Mouse (Mus musculus): ENCODE measurements around the gene Pigl.

Pigl gene

GRCm38 (mm10) chr11:62557205-62557604 lies 98.9 kb downstream of the Pigl start:
- no peak for DNase-seq (ENCODE audit: low read depth, low spot score)

GRCm38 (mm10) chr11:62558152-62558551 lies 99.9 kb downstream of the Pigl start:
- no peak for DNase-seq (ENCODE audit: low read depth, low spot score)

- DNase-seq (ENCODE audit: low read depth, low spot score) = no peak
Observed at GRCm38 (mm10) chr11:62558961-62559646, 100.8 kb downstream of the Pigl start.

GRCm38 (mm10) chr11:62560463-62561016 lies 102.3 kb downstream of the Pigl start:
- DNase-seq (ENCODE audit: low read depth, low spot score) = no peak

GRCm38 (mm10) chr11:62563590-62563989 lies 105.3 kb downstream of the Pigl start:
- DNase-seq (ENCODE audit: low read depth, low spot score) = no peak

All from forelimb bud, embryonic 11.5 days (tissue).